Comparison of ENCODE assay signal across 25 mouse cellular contexts in genomic region chr16:56801370-56802109, GRCm38 (mm10). TPM values are rescaled to one million over a fixed set of nuclear protein-coding genes. Genes with fewer than 3 reads are reported as not detected.
DNase-seq lines count a peak whose midpoint lies in the region; ATAC-seq lines count a peak whose summit lies in the region.
"Had no signal": no experiment of that assay in that cellular context is flagged by ENCODE, and none has a peak within 500 bp of the region (broad histone marks: within the 10 kb centered on the region; RNA-seq: fewer than 3 reads in every experiment).

No protein-coding gene starts in this region.

- H3K27me3 ChIP-seq in heart, embryonic 11.5 days (ENCODE audit: control insufficient read depth, insufficient read depth, low read length), result no peaks in the 10 kb centered on the region
- H3K27me3 ChIP-seq in liver, embryonic 13.5 days, result no peaks in the 10 kb centered on the region
- H3K27me3 ChIP-seq: embryonic facial prominence, embryonic 12.5 days; hindbrain, embryonic 12.5 days; kidney, embryonic 15.5 days; megakaryocyte, embryonic 14.5 days had no signal

- H3K36me3 ChIP-seq in heart, embryonic 11.5 days (ENCODE audit: control insufficient read depth, insufficient read depth, low read length), result no peaks in the 10 kb centered on the region
- H3K36me3 ChIP-seq in liver, embryonic 13.5 days, result no peaks in the 10 kb centered on the region
- H3K36me3 ChIP-seq: embryonic facial prominence, embryonic 12.5 days; hindbrain, embryonic 12.5 days; kidney, embryonic 15.5 days had no signal

- no peaks in the 10 kb centered on the region for H3K9me3 ChIP-seq in heart, embryonic 11.5 days (replicated peaks; ENCODE audit: control insufficient read depth, low read length)
- H3K9me3 ChIP-seq in liver, embryonic 13.5 days (replicated peaks), result no peaks in the 10 kb centered on the region
- H3K9me3 ChIP-seq: embryonic facial prominence, embryonic 12.5 days; hindbrain, embryonic 12.5 days; kidney, embryonic 15.5 days; megakaryocyte, embryonic 14.5 days had no signal

- intact Hi-C loops in heart, postnatal 10 days (cut with DNase I), result loop anchor here (10.0 kb wide), 1 partner anchor 293 kb away; no protein-coding TSS in a partner anchor

- no peaks in the 10 kb centered on the region for H3K4me1 ChIP-seq in heart, embryonic 11.5 days (ENCODE audit: control insufficient read depth, insufficient read depth, low read length)
- peaks cover 43% of the 10 kb centered on the region for H3K4me1 ChIP-seq in liver, embryonic 13.5 days (replicated peaks)
- H3K4me1 ChIP-seq: embryonic facial prominence, embryonic 12.5 days; hindbrain, embryonic 12.5 days; kidney, embryonic 15.5 days; megakaryocyte, embryonic 14.5 days had no signal

- 0 out of 2 replicates have a peak, but pooled peaks have one; percentile 42 for ATAC-seq in heart, embryonic 11.5 days (replicated peaks; ENCODE audit: insufficient number of reproducible peaks, low FRiP score, low TSS enrichment)
- peak; percentile 58; the same call in 1 of the 2 replicates for ATAC-seq in erythroid progenitor cell, adult 5-6 weeks (replicated peaks; ENCODE audit: low FRiP score, poor library complexity, severe bottlenecking)
- ATAC-seq in liver, embryonic 13.5 days (ENCODE audit: low read depth), result peak; percentile 97
- ATAC-seq in megakaryocyte-erythroid progenitor cell, adult 5-6 weeks (replicated peaks; ENCODE audit: low FRiP score, low TSS enrichment, poor library complexity, severe bottlenecking), result peak; percentile 82
- ATAC-seq: forebrain, postnatal 0 days; midbrain, embryonic 16.5 days had no signal

- DNase-seq in heart, postnatal 10 days, result no peak
- peak; percentile 48 for DNase-seq in liver, embryonic 13.5 days
- no peak for DNase-seq in lung, postnatal 10 days
- no peak for DNase-seq in adrenal gland, adult (ENCODE audit: inconsistent age in 2 of 2, low spot score in 1 of 2)
- DNase-seq in adrenal gland, postnatal 14 days, result no peak
- DNase-seq: cerebellum, adult 9-11 months; forebrain, postnatal 0 days; gastrocnemius, postnatal 36 days; retina, postnatal 1 day; thymus, postnatal 14 days had no signal

- no peak overlapping the region for H3K27ac ChIP-seq in heart, embryonic 11.5 days (ENCODE audit: low read depth, low read length)
- H3K27ac ChIP-seq in liver, embryonic 13.5 days, result peak overlapping the region; percentile 85
- H3K27ac ChIP-seq: embryonic facial prominence, embryonic 12.5 days; hindbrain, embryonic 12.5 days; kidney, embryonic 15.5 days had no signal

- H3K4me2 ChIP-seq in heart, embryonic 11.5 days, result no peak overlapping the region
- peak overlapping the region; percentile 54 for H3K4me2 ChIP-seq in liver, embryonic 13.5 days
- H3K4me2 ChIP-seq: embryonic facial prominence, embryonic 12.5 days; hindbrain, embryonic 12.5 days; kidney, embryonic 15.5 days had no signal

- no peak overlapping the region for H3K4me3 ChIP-seq in heart, embryonic 11.5 days (ENCODE audit: low read depth, low read length)
- H3K4me3 ChIP-seq in liver, embryonic 13.5 days (replicated peaks), result no peak overlapping the region
- H3K4me3 ChIP-seq: embryonic facial prominence, embryonic 12.5 days; hindbrain, embryonic 12.5 days; kidney, embryonic 15.5 days; megakaryocyte, embryonic 14.5 days had no signal

- H3K9ac ChIP-seq in heart, embryonic 11.5 days (ENCODE audit: low read depth, low read length), result no peak overlapping the region
- H3K9ac ChIP-seq in liver, embryonic 13.5 days, result peak overlapping the region; percentile 50
- H3K9ac ChIP-seq: embryonic facial prominence, embryonic 12.5 days; forebrain, postnatal 0 days; hindbrain, embryonic 12.5 days; kidney, embryonic 15.5 days had no signal

- 47% methylated on average over 6 of the region's 6 CpGs for WGBS in heart, embryonic 11.5 days (ENCODE audit: insufficient replicate concordance)
- WGBS in liver, embryonic 13.5 days (ENCODE audit: insufficient replicate concordance), result 20% methylated on average over 6 of the region's 6 CpGs

RNA-seq across cellular contexts. Expression of gene Adgrg7, which starts 5.9 kb away (rescaled TPM):
- polyA plus RNA-seq in heart, embryonic 11.5 days (2014; fragmentation: Nextera tagmentation; extraction: Ambion mirVana), result not detected in 2 replicates
- total RNA-seq in heart, postnatal 10 days (2021), result not detected
- 1.8 and 6.7 TPM in 2 replicates for total RNA-seq in erythroid progenitor cell, adult 5-6 weeks (2015; ENCODE audit: low replicate concordance)
- total RNA-seq in erythroid progenitor cell, adult 5-6 weeks (2017; ENCODE audit: low replicate concordance), result 0.26 and 2.0 TPM in 2 replicates
- polyA plus RNA-seq in liver, embryonic 13.5 days (2015; fragmentation: Nextera tagmentation; extraction: Ambion mirVana), result 0.08 TPM in 1 of 2 replicates, not detected in the other
- total RNA-seq in megakaryocyte-erythroid progenitor cell, adult 5-6 weeks (2014; fragmentation: Nextera tagmentation), result 7.8 and 11.7 TPM in 2 replicates
- 27.6 and 32.6 TPM in 2 replicates for total RNA-seq in megakaryocyte-erythroid progenitor cell, adult 5-6 weeks (2017)
- total RNA-seq in adrenal gland, postnatal 14 days (2021), result not detected in 2 replicates
- total RNA-seq: adrenal gland, postnatal 4 days; ES-E14; forebrain, postnatal 0 days; gastrocnemius, postnatal 36 days; layer of hippocampus, postnatal 25 days; left cerebral cortex, postnatal 25 days had no signal
- polyA plus RNA-seq: embryonic facial prominence, embryonic 12.5 days; forebrain, postnatal 0 days; heart, postnatal 0 days; hindbrain, embryonic 12.5 days; kidney, embryonic 15.5 days; lung, embryonic 16.5 days; midbrain, embryonic 16.5 days; neural tube, embryonic 11.5 days had no signal

Comparison
In these comparisons a context has a peak if more than half of its experiments do, and no peak if none do; other contexts are left out.
1. ATAC-seq: peak in every context shown above with its lines; median percentile 97 in liver, embryonic 13.5 days; 82 in megakaryocyte-erythroid progenitor cell, adult 5-6 weeks; 58 in erythroid progenitor cell, adult 5-6 weeks; 42 in heart, embryonic 11.5 days.